Mouse (Mus musculus) myocyte (in vitro differentiated cells): ENCODE measurements around the gene Hist1h3f. TPM values are rescaled to one million over a fixed set of nuclear protein-coding genes. Genes with fewer than 3 reads are reported as not detected.

ENCODE experiments used
- H3K27me3 ChIP-seq: one replicate; pipeline ENCODE4 v1.6.1; 2011; ENCODE audit not compliant: control insufficient read depth, insufficient read depth, insufficient read length
- H3K36me3 ChIP-seq: one replicate; pipeline ENCODE4 v1.6.1; 2011; ENCODE audit not compliant: control insufficient read depth, insufficient read depth
- H3K4me2 ChIP-seq: one replicate; pipeline ENCODE4 v1.6.1; 2011; ENCODE audit warnings: low read depth, control low read depth
- H3K4me3 ChIP-seq: one replicate; pipeline ENCODE4 v1.5.1; 2011; ENCODE audit warnings: mild to moderate bottlenecking, control low read depth, moderate library complexity
- H3K79me2 ChIP-seq: one replicate; pipeline ENCODE4 v1.6.1; 2011; ENCODE audit not compliant: control insufficient read depth, insufficient read depth
- H3ac ChIP-seq: one replicate; pipeline ENCODE4 v1.6.1; 2011; ENCODE audit not compliant: control insufficient read depth, insufficient read length
- CEBPB ChIP-seq: IDR thresholded peaks from 2 replicates; pipeline ENCODE4 v1.6.1; 2011; ENCODE audit warnings: mild to moderate bottlenecking, moderate library complexity; ENCODE audit not compliant: poor library complexity, insufficient read depth, severe bottlenecking
- E2F4 ChIP-seq: IDR thresholded peaks from one replicate; pipeline ENCODE4 v1.6.1; 2011; ENCODE audit warnings: mild to moderate bottlenecking, control low read depth, moderate library complexity; ENCODE audit not compliant: insufficient read depth
- MAX ChIP-seq: IDR thresholded peaks from one replicate; pipeline ENCODE4 v1.6.1; 2011; ENCODE audit warnings: low read depth, mild to moderate bottlenecking, control low read depth
- MYOD1 ChIP-seq, 3 experiments: IDR thresholded peaks; one replicate each; pipeline ENCODE4 v1.6.1; 2011; ENCODE audit warnings: control low read depth in 2 of 3, low read depth in 2 of 3, mild to moderate bottlenecking in 2 of 3, moderate library complexity in 1 of 3; ENCODE audit not compliant: insufficient read length in 2 of 3, control insufficient read depth in 1 of 3
- MYOG ChIP-seq, 3 experiments: IDR thresholded peaks; one replicate each; pipeline ENCODE4 v1.6.1; 2011; ENCODE audit warnings: control low read depth in 2 of 3, low read depth in 2 of 3, mild to moderate bottlenecking in 2 of 3; ENCODE audit not compliant: insufficient read length in 2 of 3, control insufficient read depth in 1 of 3, insufficient read depth in 1 of 3
- POLR2A ChIP-seq: IDR thresholded peaks from one replicate; pipeline ENCODE4 v1.6.1; 2011; ENCODE audit warnings: low read depth, mild to moderate bottlenecking, control low read depth, moderate library complexity; ENCODE audit not compliant: insufficient read length
- POLR2AphosphoS2 ChIP-seq: IDR thresholded peaks from one replicate; pipeline ENCODE4 v1.6.1; 2011; ENCODE audit warnings: low read depth, control low read depth; ENCODE audit not compliant: insufficient read length
- REST ChIP-seq: IDR thresholded peaks from one replicate; pipeline ENCODE4 v1.6.1; 2011; ENCODE audit warnings: mild to moderate bottlenecking, control low read depth, moderate library complexity; ENCODE audit not compliant: insufficient read depth, insufficient read length
- SRF ChIP-seq: IDR thresholded peaks from one replicate; pipeline ENCODE4 v1.6.1; 2011; ENCODE audit warnings: low read depth; ENCODE audit not compliant: control insufficient read depth, insufficient read length
- TCF12 ChIP-seq: IDR thresholded peaks from one replicate; pipeline ENCODE4 v1.6.1; 2011; ENCODE audit warnings: mild to moderate bottlenecking, control low read depth; ENCODE audit not compliant: poor library complexity, insufficient read depth, severe bottlenecking
- TCF3 ChIP-seq: IDR thresholded peaks from one replicate; pipeline ENCODE4 v1.6.1; 2011; ENCODE audit warnings: low read depth, control low read depth; ENCODE audit not compliant: insufficient read length
- USF1 ChIP-seq: IDR thresholded peaks from one replicate; pipeline ENCODE4 v1.6.1; 2011; ENCODE audit warnings: low read depth, mild to moderate bottlenecking, control low read depth, moderate library complexity
- polyA plus RNA-seq: library from polyadenylated mRNA; unstranded; fragments of >200 nt; fragmentation: generic; extraction: Trizol; gene quantifications from one replicate; pipeline ENCODE4 v1.2.1, GENCODE M21; 2012; ENCODE audit warnings: missing spikeins

The Hist1h3f gene
- polyA plus RNA-seq, 1 experiment = 0.91 TPM

DNA sequence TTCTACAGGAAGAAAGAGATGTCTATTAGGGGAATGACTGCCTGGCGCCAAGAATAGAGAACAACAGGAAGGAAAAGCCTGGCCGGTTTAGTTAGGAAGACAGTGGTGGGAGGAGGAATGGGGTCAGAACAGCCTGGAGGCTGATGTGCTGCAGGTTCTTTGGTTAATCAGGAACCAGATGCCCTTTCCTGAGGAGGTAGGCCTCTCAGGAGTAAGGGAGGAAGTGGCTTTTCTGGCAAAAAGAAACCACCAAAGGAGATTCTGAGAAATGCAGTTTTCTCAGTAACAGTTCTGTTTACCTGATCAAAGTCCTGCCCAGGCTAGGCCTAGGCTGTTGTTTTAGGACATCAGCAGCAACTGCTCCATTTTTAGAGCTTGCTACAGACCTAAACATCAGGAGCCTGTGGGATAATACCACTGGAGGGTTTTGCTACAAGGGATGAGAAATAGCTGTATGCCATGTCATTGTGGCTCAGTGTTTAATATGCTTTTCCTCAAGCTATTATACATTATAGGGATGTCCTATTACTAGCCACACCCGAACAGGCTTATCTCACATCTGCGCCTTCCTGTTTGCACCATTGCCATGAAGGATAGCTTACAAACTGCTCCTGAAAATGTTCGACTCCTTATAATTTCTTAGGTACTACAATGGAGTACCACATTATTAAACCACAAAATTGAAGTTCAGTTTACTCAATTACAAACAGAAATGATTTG is 49.4 kb downstream of the Hist1h3f start:
- Histone ChIP-seq H3K4me3 (no peak overlapping the region), H3K79me2 (no peaks in the 10 kb centered on the region), H3ac (no peak overlapping the region), H3K36me3 (no peaks in the 10 kb centered on the region), H3K4me2 (no peak overlapping the region), H3K27me3 (no peaks in the 10 kb centered on the region)
- TF ChIP-seq REST (no peak), MAX (no peak), MYOD1 (IDR thresholded peaks at IDR 0.05; ENCODE audit: control insufficient read depth in 1 of 3, insufficient read length in 2 of 3, low read depth in 2 of 3) (no peak), POLR2AphosphoS2 (no peak), TCF12 (no peak), CEBPB (no peak), TCF3 (no peak), MYOG (IDR thresholded peaks at IDR 0.05; ENCODE audit: control insufficient read depth in 1 of 3, insufficient read depth in 1 of 3, insufficient read length in 2 of 3, low read depth in 2 of 3) (no peak), USF1 (no peak), E2F4 (no peak), POLR2A (no peak), SRF (no peak)

Other genes starting within 250 kb of the Hist1h3f start
- 4.3 TPM for gene Zfp322a, start 174.8 kb upstream of the Hist1h3f start, polyA plus RNA-seq
- gene Abt1, start 120.2 kb upstream of the Hist1h3f start, polyA plus RNA-seq = 7.4 TPM
- gene Btn1a1, start 78.2 kb upstream of the Hist1h3f start, polyA plus RNA-seq = 0.02 TPM
- gene Btn2a2, start 55.2 kb upstream of the Hist1h3f start, polyA plus RNA-seq = 0.20 TPM
- 21.5 TPM for gene Hist1h4h, start 13.0 kb upstream of the Hist1h3f start, polyA plus RNA-seq
- 24.4 TPM for gene Hist1h2af, start 10.1 kb upstream of the Hist1h3f start, polyA plus RNA-seq
- gene Hist1h3g, start 8.6 kb upstream of the Hist1h3f start, polyA plus RNA-seq = 3.3 TPM
- gene Hist1h2bh, start 660 bp upstream of the Hist1h3f start, polyA plus RNA-seq = 1.1 TPM
- 4.1 TPM for gene Hist1h4f, start 7.6 kb downstream of the Hist1h3f start, polyA plus RNA-seq
- gene Hist1h1d, start 9.2 kb downstream of the Hist1h3f start, polyA plus RNA-seq = 0.65 TPM
- 1.7 TPM for gene Hist1h3e, start 18.3 kb downstream of the Hist1h3f start, polyA plus RNA-seq
- 4.5 TPM for gene Hist1h2ae, start 27.2 kb downstream of the Hist1h3f start, polyA plus RNA-seq
- gene Hist1h2bg, start 27.3 kb downstream of the Hist1h3f start, polyA plus RNA-seq = 7.8 TPM
- 2.1 TPM for gene Hist1h2bf, start 30.1 kb downstream of the Hist1h3f start, polyA plus RNA-seq
- gene Hist1h2ad, start 30.3 kb downstream of the Hist1h3f start, polyA plus RNA-seq = 1.6 TPM
- 2.5 TPM for gene Hist1h3d, start 31.7 kb downstream of the Hist1h3f start, polyA plus RNA-seq
- 1.8 TPM for gene Hist1h4d, start 37.5 kb downstream of the Hist1h3f start, polyA plus RNA-seq
- 4.3 TPM for gene Hist1h2be, start 77.1 kb downstream of the Hist1h3f start, polyA plus RNA-seq
- 4.7 TPM for gene Hist1h1e, start 78.5 kb downstream of the Hist1h3f start, polyA plus RNA-seq
- gene Hist1h2ac, start 139.9 kb downstream of the Hist1h3f start, polyA plus RNA-seq = 1.3 TPM
- 113 TPM for gene Hist1h2bc, start 140.1 kb downstream of the Hist1h3f start, polyA plus RNA-seq
- 0.05 TPM for gene Hist1h1t, start 151.8 kb downstream of the Hist1h3f start, polyA plus RNA-seq
- 0.56 TPM for gene Hist1h4c, start 154.4 kb downstream of the Hist1h3f start, polyA plus RNA-seq
- gene Hfe, start 166.8 kb downstream of the Hist1h3f start, polyA plus RNA-seq = 5.1 TPM
- 273 TPM for gene Hist1h1c, start 194.8 kb downstream of the Hist1h3f start, polyA plus RNA-seq
- 2.5 TPM for gene Hist1h3c, start 201.6 kb downstream of the Hist1h3f start, polyA plus RNA-seq
- gene Hist1h2bb, start 202.7 kb downstream of the Hist1h3f start, polyA plus RNA-seq = 1.3 TPM
- gene Hist1h2ab, start 207.1 kb downstream of the Hist1h3f start, polyA plus RNA-seq = 2.1 TPM
- gene Hist1h3b, start 208.2 kb downstream of the Hist1h3f start, polyA plus RNA-seq = 1.3 TPM
- gene Hist1h4b, start 213.0 kb downstream of the Hist1h3f start, polyA plus RNA-seq = 5.5 TPM
- 4.2 TPM for gene Hist1h4a, start 217.2 kb downstream of the Hist1h3f start, polyA plus RNA-seq
- gene Hist1h3a, start 218.3 kb downstream of the Hist1h3f start, polyA plus RNA-seq = 1.3 TPM
- gene Hist1h1a, start 219.6 kb downstream of the Hist1h3f start, polyA plus RNA-seq = 0.98 TPM
- not detected for gene Trim38, start 225.9 kb downstream of the Hist1h3f start, polyA plus RNA-seq